Mouse (Mus musculus) midbrain, embryonic 13.5 days (tissue): ENCODE data around the gene D630039A03Rik. TPM values are rescaled to one million over a fixed set of nuclear protein-coding genes. Genes with fewer than 3 reads are reported as not detected.
A peak's percentile ranks its signal among the peaks of the same experiment; 100 is the strongest.

Experiments used
- ATAC-seq: fragments of 200-750 bp; cut with Nextera tagmentation; 2 replicates; pipeline ENCODE4 v1.8.0; 2017; ENCODE audit warnings: mild to moderate bottlenecking, moderate TSS enrichment, moderate library complexity
- H3K27ac ChIP-seq: fragments of 300-500 bp; sonication (generic); 2 replicates; pipeline ENCODE4 v1.5.1; 2015; ENCODE audit warnings: inconsistent platforms, mild to moderate bottlenecking, moderate library complexity
- H3K27me3 ChIP-seq: fragments of 300-500 bp; sonication (generic); 2 replicates; pipeline ENCODE4 v1.6.1; 2015; ENCODE audit warnings: mild to moderate bottlenecking, inconsistent platforms
- H3K36me3 ChIP-seq: fragments of 300-500 bp; sonication (generic); 2 replicates; pipeline ENCODE4 v1.6.1; 2015; ENCODE audit warnings: mild to moderate bottlenecking, inconsistent platforms
- H3K4me1 ChIP-seq: fragments of 300-500 bp; sonication (generic); replicated peaks from 2 replicates; pipeline ENCODE4 v1.6.1; 2015; ENCODE audit warnings: inconsistent platforms
- H3K4me2 ChIP-seq: fragments of 300-500 bp; sonication (generic); replicated peaks from 2 replicates; pipeline ENCODE4 v1.6.1; 2015; ENCODE audit warnings: moderate library complexity, mild to moderate bottlenecking, inconsistent platforms
- H3K4me3 ChIP-seq: fragments of 300-500 bp; sonication (generic); replicated peaks from 2 replicates; pipeline ENCODE4 v1.5.1; 2015; ENCODE audit warnings: mild to moderate bottlenecking, inconsistent platforms
- H3K9ac ChIP-seq: fragments of 300-500 bp; sonication (generic); replicated peaks from 2 replicates; pipeline ENCODE4 v1.6.1; 2015; ENCODE audit warnings: mild to moderate bottlenecking, inconsistent platforms
- H3K9me3 ChIP-seq: fragments of 300-500 bp; sonication (generic); 2 replicates; pipeline ENCODE4 v1.6.1; 2016; ENCODE audit warnings: mild to moderate bottlenecking, inconsistent platforms
- WGBS: fragments of 180-500 bp; shearing (Covaris S2); methylation state at CpG from one replicate; pipeline ENCODE4 v1.1.7; 2015; 5-methylcytosine and 5-hydroxymethylcytosine counted together
- polyA plus RNA-seq: library from polyadenylated mRNA; unstranded; fragments of >200 nt; fragmentation: Nextera tagmentation; extraction: Ambion mirVana; gene quantifications from 2 replicates; pipeline ENCODE4 v1.2.1, GENCODE M21; 2015

Gene D630039A03Rik
- polyA plus RNA-seq, 1 experiment from 2014 or later = not detected

DNA sequence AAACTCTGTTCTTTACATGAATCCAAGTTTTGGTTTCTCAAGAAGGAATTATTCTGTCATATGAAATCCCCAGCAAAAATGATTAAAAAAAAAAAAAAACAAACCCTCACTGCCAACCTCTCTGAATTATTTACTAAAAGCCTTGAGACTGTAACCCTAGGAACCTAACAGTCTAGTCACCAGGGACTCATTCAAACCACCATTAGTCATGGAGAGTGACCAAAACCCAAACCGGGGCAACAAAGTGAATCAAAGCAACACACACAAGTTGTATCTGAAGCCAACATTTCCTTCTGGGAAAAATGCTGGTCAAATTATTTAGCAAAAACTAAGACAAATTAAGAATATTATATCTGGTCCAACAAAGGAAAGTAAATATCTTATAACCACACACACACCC, 36.8 kb upstream of the D630039A03Rik start:
- Histone ChIP-seq H3K27me3 (no peaks in the 10 kb centered on the region), H3K4me1 (peaks cover 27% of the 10 kb centered on the region), H3K4me3 (no peak overlapping the region), H3K9me3 (0 out of 2 replicates have a peak, but pooled peaks cover 5% of the 10 kb centered on the region), H3K27ac (no peak overlapping the region), H3K4me2 (no peak overlapping the region), H3K36me3 (peaks cover 41% of the 10 kb centered on the region), H3K9ac (no peak overlapping the region)
- ATAC-seq = no peak
- WGBS = 92% methylated on average over 1 of the region's 1 CpGs

DNA sequence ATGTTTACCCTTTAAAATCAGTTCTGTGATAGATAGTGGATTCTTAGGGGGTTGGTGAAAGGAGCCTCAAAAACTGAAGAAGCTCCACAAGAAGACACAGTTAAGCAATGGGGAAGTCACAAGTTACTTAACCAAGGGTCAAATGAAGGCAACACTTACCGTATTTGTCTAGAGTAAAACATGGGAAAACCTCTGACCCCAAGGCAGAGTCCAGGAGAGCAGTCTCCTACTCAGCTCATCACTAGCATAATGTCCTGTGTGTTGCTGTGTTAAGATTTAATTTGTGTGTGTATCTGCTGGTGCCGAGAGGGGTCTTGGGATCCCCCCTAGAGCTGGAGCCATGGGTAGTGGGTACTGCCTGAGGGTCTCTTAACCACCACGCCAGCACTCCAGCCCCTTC, 36.3 kb upstream of the D630039A03Rik start:
- H3K9ac ChIP-seq = no peak overlapping the region
- H3K4me2 ChIP-seq = no peak overlapping the region
- H3K36me3 ChIP-seq = peaks cover 46% of the 10 kb centered on the region
- H3K4me1 ChIP-seq = peaks cover 27% of the 10 kb centered on the region
- no peaks in the 10 kb centered on the region for H3K27me3 ChIP-seq
- no peak for ATAC-seq
- H3K4me3 ChIP-seq = no peak overlapping the region
- WGBS = 98% methylated on average over 3 of the region's 3 CpGs
- H3K9me3 ChIP-seq = 0 out of 2 replicates have a peak, but pooled peaks cover 5% of the 10 kb centered on the region
- H3K27ac ChIP-seq = no peak overlapping the region

DNA sequence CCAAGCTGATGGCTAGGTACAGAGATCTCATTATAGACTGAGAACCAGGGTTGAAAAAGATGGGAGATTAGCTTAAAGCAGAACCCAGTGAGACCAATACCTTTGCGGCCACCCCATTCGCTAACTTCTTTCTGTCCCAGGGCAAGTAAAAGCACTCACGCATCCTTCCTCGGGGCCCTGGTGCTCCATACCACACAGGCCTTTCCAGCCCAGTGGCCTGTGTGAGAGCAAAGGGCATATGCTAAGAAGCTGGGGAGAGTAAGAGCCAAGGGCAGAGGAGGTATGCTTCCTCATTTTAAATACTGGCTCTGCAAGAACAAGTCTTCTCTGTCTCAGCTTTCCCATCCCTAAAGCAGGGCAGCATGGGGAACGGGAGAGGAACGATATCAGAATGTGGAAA, 33.8 kb upstream of the D630039A03Rik start:
- Histone ChIP-seq H3K4me2 (no peak overlapping the region), H3K27ac (no peak overlapping the region), H3K9me3 (0 out of 2 replicates have a peak, but pooled peaks cover 5% of the 10 kb centered on the region), H3K4me3 (no peak overlapping the region), H3K27me3 (no peaks in the 10 kb centered on the region), H3K9ac (no peak overlapping the region), H3K4me1 (peaks cover 13% of the 10 kb centered on the region), H3K36me3 (peaks cover 63% of the 10 kb centered on the region)
- no peak for ATAC-seq
- WGBS = 94% methylated on average over 6 of the region's 6 CpGs

DNA sequence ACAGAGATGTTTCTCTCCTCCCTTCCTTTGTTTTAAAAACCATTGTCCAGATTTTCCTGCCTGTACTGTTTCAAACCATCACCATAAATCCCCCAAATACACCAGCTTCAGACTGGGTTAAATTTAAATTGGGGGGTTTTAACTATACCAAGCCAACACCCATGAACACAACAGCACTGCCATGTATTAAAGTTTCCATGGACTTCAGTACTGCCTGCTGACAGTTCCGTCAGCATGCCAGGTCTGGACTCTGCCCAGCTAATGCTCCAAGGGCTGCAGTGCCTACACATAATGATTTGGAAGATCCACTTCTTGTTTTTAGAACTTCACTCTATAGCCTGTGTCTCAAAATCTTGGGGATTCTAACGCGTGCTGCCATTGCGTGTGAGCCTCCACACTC, 31.4 kb upstream of the D630039A03Rik start:
- 96% methylated on average over 4 of the region's 4 CpGs for WGBS
- no peak for ATAC-seq
- no peak overlapping the region for H3K4me3 ChIP-seq
- no peak overlapping the region for H3K27ac ChIP-seq
- 0 out of 2 replicates have a peak, but pooled peaks cover 5% of the 10 kb centered on the region for H3K9me3 ChIP-seq
- no peaks in the 10 kb centered on the region for H3K4me1 ChIP-seq
- H3K4me2 ChIP-seq = no peak overlapping the region
- no peaks in the 10 kb centered on the region for H3K27me3 ChIP-seq
- H3K36me3 ChIP-seq = peaks cover 82% of the 10 kb centered on the region
- no peak overlapping the region for H3K9ac ChIP-seq

DNA sequence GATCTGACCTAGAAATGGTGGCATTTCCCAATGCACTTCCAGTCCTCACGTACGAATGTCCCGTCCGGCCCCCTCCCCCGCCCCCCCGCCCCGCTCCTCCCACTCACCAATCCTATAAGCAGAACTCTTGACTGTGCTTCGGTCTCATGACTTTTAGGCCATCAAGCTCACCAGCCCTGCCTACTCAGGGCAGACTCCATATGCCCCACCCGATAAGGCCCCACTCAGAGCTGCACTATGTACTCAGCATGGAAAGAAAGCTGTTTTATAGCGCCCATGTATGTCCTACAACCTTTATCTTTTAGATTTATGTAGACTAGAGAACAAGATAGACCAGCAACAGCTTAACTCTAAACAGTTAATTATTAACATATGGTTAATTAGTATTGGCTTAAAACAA, 30.9 kb upstream of the D630039A03Rik start:
- no peak overlapping the region for H3K27ac ChIP-seq
- H3K27me3 ChIP-seq = no peaks in the 10 kb centered on the region
- 90% methylated on average over 10 of the region's 10 CpGs for WGBS
- H3K36me3 ChIP-seq = peaks cover 84% of the 10 kb centered on the region
- H3K9me3 ChIP-seq = 0 out of 2 replicates have a peak, but pooled peaks cover 5% of the 10 kb centered on the region
- no peak for ATAC-seq
- H3K4me1 ChIP-seq = no peaks in the 10 kb centered on the region
- H3K4me2 ChIP-seq = no peak overlapping the region
- no peak overlapping the region for H3K4me3 ChIP-seq
- H3K9ac ChIP-seq = no peak overlapping the region

DNA sequence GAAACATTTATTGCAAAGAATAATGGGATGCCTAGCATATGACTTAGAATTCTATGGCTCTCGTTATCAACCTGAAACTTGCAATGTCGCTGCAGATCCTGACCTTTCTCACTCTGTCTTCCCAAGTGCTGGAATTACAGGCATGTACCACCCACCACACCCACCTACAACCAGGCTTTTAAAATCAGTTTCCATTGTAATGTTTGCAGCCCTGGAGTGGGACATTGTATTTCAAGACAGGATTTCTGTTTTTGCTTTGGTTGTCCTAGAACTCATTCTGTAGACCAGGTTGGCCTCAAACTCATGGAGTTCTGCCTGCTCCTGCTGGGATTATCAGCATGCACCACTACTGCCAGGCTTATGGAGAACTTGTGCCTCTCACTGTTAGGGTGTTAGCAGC, 26.8 kb upstream of the D630039A03Rik start:
- H3K27me3 ChIP-seq = no peaks in the 10 kb centered on the region
- H3K36me3 ChIP-seq = peaks cover 48% of the 10 kb centered on the region
- H3K9me3 ChIP-seq = no peaks in the 10 kb centered on the region
- WGBS = 95% methylated on average over 2 of the region's 2 CpGs
- H3K9ac ChIP-seq = no peak overlapping the region
- H3K27ac ChIP-seq = no peak overlapping the region
- no peak overlapping the region for H3K4me3 ChIP-seq
- H3K4me2 ChIP-seq = no peak overlapping the region
- H3K4me1 ChIP-seq = no peaks in the 10 kb centered on the region
- ATAC-seq = no peak

DNA sequence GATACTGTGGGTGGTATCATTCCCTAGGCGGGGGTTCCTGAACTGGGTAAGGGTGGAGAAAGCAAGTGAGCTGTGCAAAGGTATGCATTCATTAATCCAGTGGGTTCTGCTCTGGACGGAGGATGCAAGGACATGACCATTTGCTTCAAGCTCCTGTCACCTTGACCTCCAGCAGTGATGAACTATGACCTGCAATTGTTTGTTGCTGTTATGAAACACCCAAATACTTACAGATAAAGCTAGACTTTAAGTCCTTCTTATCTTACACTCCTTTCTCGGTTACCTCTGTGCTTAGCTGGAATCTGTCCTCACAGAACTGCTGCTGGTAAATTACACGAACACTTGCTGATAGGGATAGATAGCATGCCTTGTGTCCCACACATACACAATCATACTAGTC, 24.5 kb upstream of the D630039A03Rik start:
- H3K27me3 ChIP-seq = no peaks in the 10 kb centered on the region
- peaks cover 33% of the 10 kb centered on the region for H3K36me3 ChIP-seq
- ATAC-seq = no peak
- no peak overlapping the region for H3K27ac ChIP-seq
- 91% methylated on average over 4 of the region's 4 CpGs for WGBS
- H3K4me1 ChIP-seq = no peaks in the 10 kb centered on the region
- no peak overlapping the region for H3K9ac ChIP-seq
- H3K9me3 ChIP-seq = no peaks in the 10 kb centered on the region
- no peak overlapping the region for H3K4me2 ChIP-seq
- no peak overlapping the region for H3K4me3 ChIP-seq

DNA sequence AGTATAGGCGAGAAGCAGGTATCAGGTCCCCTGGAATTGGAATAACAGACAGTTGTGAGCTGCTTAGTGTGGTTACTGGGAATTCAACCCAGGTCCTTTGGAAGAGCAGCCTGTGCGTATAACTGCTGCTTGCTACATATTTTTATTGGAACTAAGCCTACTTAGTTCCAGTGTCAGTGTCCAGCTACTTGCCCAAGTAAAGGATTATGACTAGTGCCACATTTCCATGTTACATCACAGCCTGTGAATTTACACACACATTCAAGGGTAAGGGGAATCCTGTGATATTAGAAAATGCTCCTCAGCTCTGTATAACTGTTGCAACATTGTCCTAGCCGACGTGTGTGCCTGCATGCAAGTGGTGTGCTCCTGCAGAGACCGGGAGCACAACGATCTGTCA, 21.2 kb upstream of the D630039A03Rik start:
- ATAC-seq = no peak

DNA sequence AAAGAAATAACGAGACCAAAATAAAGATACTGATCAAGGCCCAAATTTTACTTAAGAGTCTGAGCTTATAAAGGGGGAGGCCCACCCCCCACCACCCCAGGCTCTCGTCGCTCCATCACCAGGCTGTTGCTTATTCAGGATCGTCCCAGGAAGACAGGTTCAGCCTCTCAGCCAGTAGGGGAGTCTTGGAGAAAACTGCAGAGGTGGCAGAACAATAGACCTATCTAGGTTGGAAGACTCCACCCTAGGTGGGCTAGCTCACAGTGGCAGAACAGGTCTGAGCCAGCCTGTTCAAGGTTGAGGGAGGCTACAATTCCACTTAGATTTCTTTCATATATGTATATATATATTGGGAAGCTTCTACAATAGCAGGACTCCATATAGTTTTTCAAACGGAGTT, 18.1 kb upstream of the D630039A03Rik start:
- Histone ChIP-seq H3K9ac (no peak overlapping the region), H3K36me3 (no peaks in the 10 kb centered on the region), H3K27me3 (no peaks in the 10 kb centered on the region), H3K27ac (no peak overlapping the region), H3K4me1 (no peaks in the 10 kb centered on the region), H3K9me3 (peaks cover 7% of the 10 kb centered on the region; the same call in 1 of the 2 replicates), H3K4me3 (no peak overlapping the region), H3K4me2 (no peak overlapping the region)
- WGBS = 75% methylated on average over 5 of the region's 5 CpGs
- ATAC-seq = no peak

More for the DNA sequence above, 21.2 kb upstream of the D630039A03Rik start:
- Histone ChIP-seq H3K9me3 (peaks cover 4% of the 10 kb centered on the region; the same call in 1 of the 2 replicates), H3K9ac (no peak overlapping the region), H3K4me3 (no peak overlapping the region), H3K4me1 (no peaks in the 10 kb centered on the region), H3K4me2 (no peak overlapping the region), H3K36me3 (peaks cover 6% of the 10 kb centered on the region), H3K27me3 (no peaks in the 10 kb centered on the region), H3K27ac (no peak overlapping the region)
- WGBS = 92% methylated on average over 6 of the region's 6 CpGs

DNA sequence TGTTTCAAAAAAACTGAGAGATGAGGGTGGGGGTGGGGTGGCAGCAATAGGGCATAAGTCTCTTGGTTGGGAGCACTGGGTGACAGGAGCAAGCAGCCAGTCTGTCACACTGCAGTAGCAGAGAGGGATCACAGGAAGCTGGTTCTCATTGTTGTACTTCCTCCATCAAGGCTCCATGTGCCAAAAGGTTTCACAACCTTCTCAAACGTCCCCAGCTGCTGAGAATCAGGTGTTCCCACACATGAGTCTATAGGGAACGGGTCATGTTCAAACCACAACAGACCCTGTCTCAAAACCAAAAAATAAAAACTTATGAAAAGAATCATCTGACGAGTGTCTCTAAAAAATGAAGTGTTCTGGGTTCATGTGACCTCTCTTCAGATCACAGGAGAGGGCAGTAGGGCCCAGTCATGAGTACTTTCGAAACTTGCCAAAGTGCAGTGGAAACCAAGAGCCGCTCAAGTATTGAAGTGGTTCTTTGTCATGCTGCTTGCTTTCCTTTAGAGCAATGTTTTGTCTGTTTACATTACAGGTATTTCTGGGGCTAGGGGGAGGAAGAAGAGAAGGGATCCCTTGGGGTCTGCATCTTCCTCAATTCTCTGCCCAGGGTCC, 14.6 kb upstream of the D630039A03Rik start:
- Histone ChIP-seq H3K4me2 (no peak overlapping the region), H3K4me1 (no peaks in the 10 kb centered on the region), H3K36me3 (no peaks in the 10 kb centered on the region), H3K27me3 (no peaks in the 10 kb centered on the region), H3K27ac (no peak overlapping the region), H3K4me3 (no peak overlapping the region), H3K9me3 (peaks cover 7% of the 10 kb centered on the region; the same call in 1 of the 2 replicates), H3K9ac (no peak overlapping the region)
- 78% methylated on average over 5 of the region's 5 CpGs for WGBS
- ATAC-seq = no peak

DNA sequence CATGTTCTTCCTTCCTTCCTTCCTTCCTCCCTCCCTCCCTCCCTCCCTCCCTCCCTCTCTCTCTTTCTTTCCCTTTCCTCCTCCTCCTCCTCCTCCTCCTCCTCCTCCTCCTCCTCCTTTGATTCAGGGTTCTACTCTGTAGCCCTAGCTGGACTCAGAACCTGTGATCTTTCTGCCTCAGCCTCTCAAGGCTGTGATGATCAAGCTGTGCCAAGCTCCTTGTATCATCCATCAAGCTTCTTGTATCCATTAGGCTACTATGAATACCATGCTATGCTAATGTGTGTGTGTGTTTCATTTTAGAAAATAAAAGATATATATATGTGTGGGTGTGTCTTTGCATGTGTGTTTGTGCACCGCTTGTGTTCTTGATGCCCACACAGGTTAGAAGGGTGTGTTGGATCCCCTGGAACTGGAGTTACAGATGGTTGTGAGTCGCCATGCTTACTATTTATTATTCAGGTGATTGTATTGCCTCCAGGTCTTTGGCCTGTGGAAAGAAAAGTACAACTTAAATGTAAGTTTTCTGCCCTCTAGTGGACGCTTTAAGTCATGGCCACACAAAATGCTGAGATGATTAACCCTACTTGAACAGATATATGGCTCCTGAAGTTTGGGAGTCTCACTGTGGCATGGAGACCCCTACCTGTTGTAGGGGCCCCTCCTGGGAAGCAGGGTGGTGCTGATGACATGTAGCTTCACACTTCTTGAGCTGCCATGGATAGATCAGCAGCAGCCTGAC, 11.5 kb upstream of the D630039A03Rik start:
- H3K27ac ChIP-seq = no peak overlapping the region
- no peaks in the 10 kb centered on the region for H3K36me3 ChIP-seq
- H3K4me3 ChIP-seq = no peak overlapping the region
- H3K9me3 ChIP-seq = peaks cover 5% of the 10 kb centered on the region; the same call in 1 of the 2 replicates
- ATAC-seq = peak; percentile 56
- H3K4me1 ChIP-seq = peaks cover 2% of the 10 kb centered on the region
- H3K9ac ChIP-seq = no peak overlapping the region
- H3K4me2 ChIP-seq = no peak overlapping the region
- WGBS = 21% methylated on average over 3 of the region's 3 CpGs
- no peaks in the 10 kb centered on the region for H3K27me3 ChIP-seq

DNA sequence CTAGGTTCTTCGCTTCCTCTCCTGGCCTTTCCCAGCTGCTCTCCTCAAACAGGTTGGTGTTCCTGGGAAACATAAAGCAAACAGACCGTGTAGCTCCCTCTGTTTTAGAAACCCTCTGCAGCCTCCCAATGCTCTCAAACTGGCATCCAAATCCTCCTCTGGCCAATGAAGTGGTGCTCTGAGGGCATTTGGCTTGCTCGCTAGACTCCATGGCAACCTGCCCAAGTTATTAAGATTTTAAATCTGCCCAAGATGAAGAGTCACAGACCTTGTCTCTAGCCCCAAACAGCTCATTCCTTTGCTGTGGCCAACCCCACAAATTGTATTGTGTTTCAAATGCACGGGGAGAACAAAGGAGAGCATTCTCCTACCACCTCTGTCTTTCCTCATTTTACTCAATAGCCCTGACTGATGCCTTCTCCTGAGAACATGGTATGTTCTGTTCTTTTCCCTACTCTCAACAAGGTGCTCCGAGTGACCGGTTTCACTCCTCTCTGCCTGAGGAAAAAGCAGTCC, 8.5 kb upstream of the D630039A03Rik start:
- no peak overlapping the region for H3K4me3 ChIP-seq
- H3K36me3 ChIP-seq = no peaks in the 10 kb centered on the region
- no peaks in the 10 kb centered on the region for H3K9me3 ChIP-seq
- H3K9ac ChIP-seq = no peak overlapping the region
- H3K4me1 ChIP-seq = peaks cover 18% of the 10 kb centered on the region
- no peaks in the 10 kb centered on the region for H3K27me3 ChIP-seq
- no peak overlapping the region for H3K27ac ChIP-seq
- no peak for ATAC-seq
- 77% methylated on average over 6 of the region's 6 CpGs for WGBS
- no peak overlapping the region for H3K4me2 ChIP-seq
